Mouse (Mus musculus): Measurements from ENCODE around the gene Etfb. TPM values are rescaled to one million over a fixed set of nuclear protein-coding genes. Genes with fewer than 3 reads are reported as not detected.

The Etfb gene
- polyA plus RNA-seq, 1 experiment from 2014 or later, result 760 TPM

DNA sequence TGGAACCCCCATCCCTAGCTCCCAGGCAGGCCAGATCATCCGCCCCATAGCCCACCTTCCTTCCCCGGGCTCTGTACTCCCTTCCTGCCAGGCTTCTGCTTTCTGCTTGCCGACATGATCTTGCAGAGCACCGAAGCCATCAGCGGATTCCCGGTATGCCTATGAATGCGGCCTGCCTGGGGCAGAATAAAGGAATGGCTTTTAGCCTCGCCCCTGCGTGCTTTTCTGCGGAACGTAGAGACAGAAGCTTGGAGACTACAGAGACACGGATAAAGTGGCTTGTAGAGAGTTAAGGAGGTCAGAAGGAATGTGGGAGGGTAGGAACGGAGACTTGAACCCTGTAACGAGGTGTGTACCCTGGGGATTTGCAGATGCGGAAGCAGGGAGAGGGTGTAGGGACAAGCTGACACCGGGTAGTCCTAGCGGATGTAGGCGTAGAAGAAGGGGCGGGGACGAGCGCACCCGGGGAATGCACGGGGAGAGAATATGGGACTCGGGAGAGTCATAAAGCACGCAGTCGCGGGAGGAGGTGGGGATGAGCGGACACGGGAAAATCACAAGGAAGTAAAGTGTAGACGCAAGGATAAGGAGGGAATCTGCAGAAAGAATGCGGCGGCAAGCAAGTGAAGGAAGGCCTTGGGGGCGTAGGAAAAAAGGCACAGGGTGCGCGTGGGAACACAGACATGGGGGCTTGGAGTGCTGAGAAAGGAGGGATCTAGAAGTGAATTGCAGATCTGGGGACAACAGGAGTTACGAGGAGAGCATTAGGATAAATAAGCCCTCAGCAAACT lies 562 bp upstream of the Etfb start:
- peaks cover 69% of the 10 kb centered on the region for H3K4me1 ChIP-seq (ENCODE audit: insufficient read depth)

DNA sequence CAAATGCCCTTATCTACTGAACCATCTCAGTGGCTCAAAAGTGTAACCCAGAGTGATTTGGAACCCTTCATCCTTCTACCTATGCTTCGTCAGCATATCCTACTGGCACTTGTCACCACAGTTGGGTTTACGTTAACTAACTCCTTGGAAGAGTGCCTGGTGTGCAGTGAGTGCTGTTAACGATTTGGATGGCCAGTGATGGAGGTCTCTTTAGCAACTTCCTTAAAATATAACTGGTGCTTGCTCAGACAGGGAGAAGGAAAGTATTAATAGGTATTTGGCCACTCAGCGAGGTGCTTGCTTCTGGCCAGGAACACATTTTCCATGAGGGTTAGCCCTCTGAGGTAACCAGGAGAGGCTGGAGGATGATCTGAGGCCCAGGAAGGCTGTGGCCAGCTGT lies 3.9 kb downstream of the Etfb start:
- no peaks in the 10 kb centered on the region for H3K9me3 ChIP-seq (ENCODE audit: low read length)
- H3K27ac ChIP-seq (ENCODE audit: low read depth), result no peak overlapping the region
- no peak overlapping the region for H3K9ac ChIP-seq (replicated peaks)
- ATAC-seq (no peak), DNase-seq (no peak)
- whole genome bisulfite sequencing (ENCODE audit: insufficient replicate concordance), result 56% methylated on average over 4 of the region's 4 CpGs
- no peak overlapping the region for H3K4me3 ChIP-seq (ENCODE audit: low read depth, low read length)
- peaks cover 45% of the 10 kb centered on the region for H3K4me1 ChIP-seq (ENCODE audit: insufficient read depth)
- no peak for TF ChIP-seq CTCF (IDR thresholded peaks at IDR 0.05; ENCODE audit: low read depth)
- no peak for TF ChIP-seq EP300 (IDR thresholded peaks at IDR 0.05; ENCODE audit: low read depth)
- no peak overlapping the region for H3K4me2 ChIP-seq (ENCODE audit: low read depth, low read length)
- H3K36me3 ChIP-seq (replicated peaks; ENCODE audit: insufficient read depth, low read length), result peaks cover 8% of the 10 kb centered on the region
- no peaks in the 10 kb centered on the region for H3K27me3 ChIP-seq (ENCODE audit: insufficient read depth, low read length)

More for the DNA sequence above, 562 bp upstream of the Etfb start:
- ATAC-seq (peak; percentile 86), DNase-seq (peak; percentile 83)
- no peaks in the 10 kb centered on the region for H3K9me3 ChIP-seq (ENCODE audit: low read length)
- 0 out of 2 replicates have a peak, but pooled peaks cover 2% of the 10 kb centered on the region for H3K36me3 ChIP-seq (replicated peaks; ENCODE audit: insufficient read depth, low read length)
- under 1% methylated on average over 36 of the region's 36 CpGs for WGBS (ENCODE audit: insufficient replicate concordance)
- H3K4me2 ChIP-seq (ENCODE audit: low read depth, low read length), result peak overlapping the region; percentile 95
- peak overlapping the region; percentile 98 for H3K27ac ChIP-seq (ENCODE audit: low read depth)
- H3K4me3 ChIP-seq (ENCODE audit: low read depth, low read length), result peak overlapping the region; percentile 64
- H3K9ac ChIP-seq (replicated peaks), result peak overlapping the region; percentile 79
- H3K27me3 ChIP-seq (ENCODE audit: insufficient read depth, low read length), result no peaks in the 10 kb centered on the region
- TF ChIP-seq CTCF (IDR thresholded peaks at IDR 0.05; ENCODE audit: low read depth), result no peak
- TF ChIP-seq EP300 (IDR thresholded peaks at IDR 0.05; ENCODE audit: low read depth), result no peak

DNA sequence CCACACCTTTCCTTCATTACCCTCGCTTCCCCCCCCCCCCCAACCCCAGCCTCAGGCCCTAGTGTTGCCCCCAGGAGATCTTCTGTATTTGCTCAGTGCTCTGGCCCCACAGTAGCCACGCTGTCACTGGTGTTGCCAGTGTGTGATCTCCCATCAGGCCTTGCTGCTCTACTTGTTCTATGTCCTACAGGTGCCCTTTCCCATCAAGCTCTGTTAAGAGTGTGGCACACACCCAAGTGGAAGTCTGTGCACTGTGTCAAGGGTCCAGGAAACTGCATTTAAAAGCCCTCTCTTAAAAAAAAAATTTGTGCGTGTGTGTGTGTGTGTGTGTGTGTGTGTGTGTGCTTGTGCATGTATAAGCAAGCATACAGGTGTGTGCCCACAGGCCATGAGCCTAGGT lies 4.4 kb downstream of the Etfb start:
- Histone ChIP-seq H3K9ac (replicated peaks) (no peak overlapping the region), H3K36me3 (replicated peaks; ENCODE audit: insufficient read depth, low read length) (peaks cover 13% of the 10 kb centered on the region), H3K9me3 (ENCODE audit: low read length) (no peaks in the 10 kb centered on the region), H3K4me3 (ENCODE audit: low read depth, low read length) (no peak overlapping the region), H3K4me2 (ENCODE audit: low read depth, low read length) (no peak overlapping the region), H3K27ac (ENCODE audit: low read depth) (no peak overlapping the region), H3K27me3 (ENCODE audit: insufficient read depth, low read length) (no peaks in the 10 kb centered on the region), H3K4me1 (ENCODE audit: insufficient read depth) (peaks cover 42% of the 10 kb centered on the region)
- ATAC-seq, result no peak
- 71% methylated on average over 2 of the region's 3 CpGs for WGBS (ENCODE audit: insufficient replicate concordance)
- no peak for TF ChIP-seq CTCF (IDR thresholded peaks at IDR 0.05; ENCODE audit: low read depth)
- no peak for TF ChIP-seq EP300 (IDR thresholded peaks at IDR 0.05; ENCODE audit: low read depth)
- DNase-seq, result no peak

DNA sequence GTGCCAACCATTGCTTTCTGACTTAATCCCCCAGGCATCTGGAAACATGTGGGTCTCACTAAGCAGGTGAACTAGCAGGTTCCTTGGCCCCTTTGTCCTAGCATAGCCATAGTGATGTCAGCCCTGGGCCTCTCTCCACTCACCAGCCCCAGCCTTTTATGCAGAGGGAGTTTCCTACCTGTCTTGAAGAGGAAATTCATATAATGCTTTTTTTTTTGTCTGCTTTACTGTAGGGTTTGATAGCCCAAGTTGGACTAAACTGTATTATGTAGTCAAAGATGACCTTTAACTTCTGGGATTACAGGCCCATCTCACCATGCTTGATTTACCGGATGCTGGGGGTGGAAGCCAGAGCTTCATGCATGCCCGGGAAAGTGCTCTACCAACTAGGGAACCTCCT lies 5.9 kb downstream of the Etfb start:
- Histone ChIP-seq H3K36me3 (replicated peaks; ENCODE audit: insufficient read depth, low read length) (peaks cover 26% of the 10 kb centered on the region), H3K9ac (replicated peaks) (no peak overlapping the region), H3K9me3 (ENCODE audit: low read length) (no peaks in the 10 kb centered on the region), H3K4me2 (ENCODE audit: low read depth, low read length) (no peak overlapping the region), H3K27me3 (ENCODE audit: insufficient read depth, low read length) (no peaks in the 10 kb centered on the region), H3K4me1 (ENCODE audit: insufficient read depth) (peaks cover 43% of the 10 kb centered on the region), H3K27ac (ENCODE audit: low read depth) (no peak overlapping the region), H3K4me3 (ENCODE audit: low read depth, low read length) (no peak overlapping the region)
- 89% methylated on average over 2 of the region's 2 CpGs for WGBS (ENCODE audit: insufficient replicate concordance)
- DNase-seq (no peak), ATAC-seq (no peak)
- TF ChIP-seq EP300 (IDR thresholded peaks at IDR 0.05; ENCODE audit: low read depth) (no peak), CTCF (IDR thresholded peaks at IDR 0.05; ENCODE audit: low read depth) (no peak)

DNA sequence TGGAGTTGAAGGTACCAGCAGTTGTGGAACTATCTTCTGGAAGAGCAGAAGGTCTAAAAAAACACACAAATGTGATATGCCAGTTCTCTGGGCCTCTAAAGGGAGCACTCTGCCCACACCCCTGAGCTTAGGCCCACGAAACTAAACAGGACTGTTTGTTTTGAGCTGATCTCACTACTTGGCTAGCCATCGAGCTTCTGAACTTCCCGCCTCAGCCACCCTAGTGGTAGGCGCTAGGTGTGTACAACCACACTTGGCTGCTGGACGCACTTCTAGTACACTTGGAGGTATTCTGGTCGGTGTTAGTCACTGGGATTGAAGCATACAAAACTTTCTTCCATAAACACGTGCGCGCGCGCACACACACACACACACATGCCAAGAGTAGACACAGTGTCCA lies 7.8 kb downstream of the Etfb start:
- Histone ChIP-seq H3K4me3 (ENCODE audit: low read depth, low read length) (no peak overlapping the region), H3K27me3 (ENCODE audit: insufficient read depth, low read length) (no peaks in the 10 kb centered on the region), H3K4me2 (ENCODE audit: low read depth, low read length) (no peak overlapping the region), H3K9me3 (ENCODE audit: low read length) (no peaks in the 10 kb centered on the region), H3K36me3 (replicated peaks; ENCODE audit: insufficient read depth, low read length) (peaks cover 35% of the 10 kb centered on the region), H3K27ac (ENCODE audit: low read depth) (no peak overlapping the region), H3K9ac (replicated peaks) (no peak overlapping the region), H3K4me1 (ENCODE audit: insufficient read depth) (peaks cover 28% of the 10 kb centered on the region)
- ATAC-seq (peak; percentile 38; the same call in 1 of the 2 replicates), DNase-seq (no peak)
- 86% methylated on average over 11 of the region's 11 CpGs for WGBS (ENCODE audit: insufficient replicate concordance)
- no peak for TF ChIP-seq CTCF (IDR thresholded peaks at IDR 0.05; ENCODE audit: low read depth)
- TF ChIP-seq EP300 (IDR thresholded peaks at IDR 0.05; ENCODE audit: low read depth), result no peak

DNA sequence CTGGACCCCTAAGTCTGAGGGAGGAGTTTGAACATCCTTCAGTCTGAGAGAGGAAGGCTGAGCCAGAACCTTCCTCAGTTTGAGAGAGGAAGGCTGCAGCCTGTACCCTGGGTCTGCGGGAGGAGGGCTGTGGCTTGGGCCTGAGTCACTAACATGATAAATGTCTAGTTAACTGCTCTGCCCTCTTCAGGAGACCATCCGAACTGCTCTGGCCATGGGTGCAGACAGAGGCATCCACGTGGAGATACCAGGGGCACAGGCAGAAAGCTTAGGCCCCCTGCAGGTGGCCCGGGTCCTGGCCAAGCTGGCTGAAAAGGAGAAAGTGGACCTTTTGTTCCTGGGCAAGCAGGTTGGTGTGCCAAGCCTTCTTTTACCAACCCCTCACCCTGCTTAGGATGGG lies 8.7 kb downstream of the Etfb start:
- H3K4me3 ChIP-seq (ENCODE audit: low read depth, low read length), result no peak overlapping the region

More for the DNA sequence above, 8.7 kb downstream of the Etfb start:
- whole genome bisulfite sequencing (ENCODE audit: insufficient replicate concordance), result 36% methylated on average over 4 of the region's 4 CpGs
- Histone ChIP-seq H3K27me3 (ENCODE audit: insufficient read depth, low read length) (no peaks in the 10 kb centered on the region), H3K4me2 (ENCODE audit: low read depth, low read length) (no peak overlapping the region), H3K36me3 (replicated peaks; ENCODE audit: insufficient read depth, low read length) (peaks cover 44% of the 10 kb centered on the region), H3K9me3 (ENCODE audit: low read length) (no peaks in the 10 kb centered on the region), H3K4me1 (ENCODE audit: insufficient read depth) (peaks cover 23% of the 10 kb centered on the region), H3K9ac (replicated peaks) (no peak overlapping the region), H3K27ac (ENCODE audit: low read depth) (no peak overlapping the region)
- ATAC-seq (peak; percentile 47; the same call in 1 of the 2 replicates), DNase-seq (peak; percentile 54)
- no peak for TF ChIP-seq EP300 (IDR thresholded peaks at IDR 0.05; ENCODE audit: low read depth)
- TF ChIP-seq CTCF (IDR thresholded peaks at IDR 0.05; ENCODE audit: low read depth), result peak; percentile 65
